Mouse (Mus musculus): Measurements from ENCODE around the gene Rsbn1. TPM values are rescaled to one million over a fixed set of nuclear protein-coding genes. Genes with fewer than 3 reads are reported as not detected.

The Rsbn1 gene
- polyA plus RNA-seq (2016; fragmentation: Nextera tagmentation; extraction: Ambion mirVana): 24.6 and 26.1 TPM in 2 replicates

- ATAC-seq (ENCODE audit: low FRiP score, low read depth): peak; percentile 99
- H3K9ac ChIP-seq (replicated peaks): peak within 1 kb of the TSS; percentile 94
- under 1% methylated on average over 55 of the region's 55 CpGs for WGBS
- peak within 1 kb of the TSS; percentile 78 for H3K4me2 ChIP-seq (replicated peaks)
- H3K36me3 ChIP-seq: no peaks in the 10 kb centered on the region
- no peaks in the 10 kb centered on the region for H3K9me3 ChIP-seq
- H3K4me1 ChIP-seq: peaks cover 13% of the 10 kb centered on the region
- H3K4me3 ChIP-seq: peak within 1 kb of the TSS; percentile 97
- no peaks in the 10 kb centered on the region for H3K27me3 ChIP-seq
- peak within 1 kb of the TSS; percentile 91 for H3K27ac ChIP-seq (replicated peaks)
These were observed at the start of gene Rsbn1 for GRCm38 (mm10) chr3:103914010-103914669. TSS of gene Rsbn1 (plus strand) at chr3:103914120.

- no peak overlapping the region for H3K4me2 ChIP-seq (replicated peaks)
- no peaks in the 10 kb centered on the region for H3K4me1 ChIP-seq
- H3K4me3 ChIP-seq: no peak overlapping the region
- H3K9ac ChIP-seq (replicated peaks): no peak overlapping the region
- no peaks in the 10 kb centered on the region for H3K27me3 ChIP-seq
- H3K36me3 ChIP-seq: no peaks in the 10 kb centered on the region
- H3K27ac ChIP-seq (replicated peaks): no peak overlapping the region
- 91% methylated on average over 6 of the region's 6 CpGs for WGBS
- ATAC-seq (ENCODE audit: low FRiP score, low read depth): no peak
- H3K9me3 ChIP-seq: no peaks in the 10 kb centered on the region
These were observed 49.7 kb upstream of the Rsbn1 start for GRCm38 (mm10) chr3:103864200-103864599.

GRCm38 (mm10) chr3:103867424-103867971 is 46.4 kb upstream of the Rsbn1 start:
- no peak for ATAC-seq (ENCODE audit: low FRiP score, low read depth)
- H3K36me3 ChIP-seq: no peaks in the 10 kb centered on the region
- no peaks in the 10 kb centered on the region for H3K27me3 ChIP-seq
- no peak overlapping the region for H3K4me3 ChIP-seq
- no peak overlapping the region for H3K4me2 ChIP-seq (replicated peaks)
- H3K27ac ChIP-seq (replicated peaks): no peak overlapping the region
- no peak overlapping the region for H3K9ac ChIP-seq (replicated peaks)
- H3K4me1 ChIP-seq: no peaks in the 10 kb centered on the region
- WGBS: 93% methylated on average over 5 of the region's 5 CpGs
- H3K9me3 ChIP-seq: no peaks in the 10 kb centered on the region

- Histone ChIP-seq H3K27ac (replicated peaks) (no peak overlapping the region), H3K4me1 (no peaks in the 10 kb centered on the region), H3K27me3 (no peaks in the 10 kb centered on the region), H3K9ac (replicated peaks) (no peak overlapping the region), H3K4me2 (replicated peaks) (no peak overlapping the region), H3K9me3 (no peaks in the 10 kb centered on the region), H3K36me3 (no peaks in the 10 kb centered on the region), H3K4me3 (no peak overlapping the region)
- WGBS: 92% methylated on average over 4 of the region's 4 CpGs
- no peak for ATAC-seq (ENCODE audit: low FRiP score, low read depth)
These were observed 45.9 kb upstream of the Rsbn1 start for GRCm38 (mm10) chr3:103868008-103868407.

GRCm38 (mm10) chr3:103872663-103873098 is 41.2 kb upstream of the Rsbn1 start:
- Histone ChIP-seq H3K4me1 (no peaks in the 10 kb centered on the region), H3K4me2 (replicated peaks) (no peak overlapping the region), H3K36me3 (no peaks in the 10 kb centered on the region), H3K27me3 (no peaks in the 10 kb centered on the region), H3K9me3 (no peaks in the 10 kb centered on the region), H3K9ac (replicated peaks) (no peak overlapping the region), H3K27ac (replicated peaks) (no peak overlapping the region), H3K4me3 (no peak overlapping the region)
- no peak for ATAC-seq (ENCODE audit: low FRiP score, low read depth)
- WGBS: 71% methylated on average over 3 of the region's 3 CpGs

GRCm38 (mm10) chr3:103874329-103874728 is 39.6 kb upstream of the Rsbn1 start:
- Histone ChIP-seq H3K9me3 (no peaks in the 10 kb centered on the region), H3K4me3 (no peak overlapping the region), H3K27ac (replicated peaks) (no peak overlapping the region), H3K4me2 (replicated peaks) (no peak overlapping the region), H3K4me1 (no peaks in the 10 kb centered on the region), H3K36me3 (no peaks in the 10 kb centered on the region), H3K27me3 (no peaks in the 10 kb centered on the region), H3K9ac (replicated peaks) (no peak overlapping the region)
- 74% methylated on average over 7 of the region's 7 CpGs for WGBS
- ATAC-seq (ENCODE audit: low FRiP score, low read depth): no peak

GRCm38 (mm10) chr3:103885946-103886345 is 28.0 kb upstream of the Rsbn1 start:
- Histone ChIP-seq H3K9ac (replicated peaks) (no peak overlapping the region), H3K36me3 (no peaks in the 10 kb centered on the region), H3K27ac (replicated peaks) (no peak overlapping the region), H3K4me3 (no peak overlapping the region), H3K27me3 (no peaks in the 10 kb centered on the region; the same call in 1 of the 2 replicates), H3K4me1 (no peaks in the 10 kb centered on the region), H3K9me3 (no peaks in the 10 kb centered on the region), H3K4me2 (replicated peaks) (no peak overlapping the region)
- ATAC-seq (ENCODE audit: low FRiP score, low read depth): no peak
- 84% methylated on average over 11 of the region's 11 CpGs for WGBS

GRCm38 (mm10) chr3:103887581-103887980 is 26.3 kb upstream of the Rsbn1 start:
- Histone ChIP-seq H3K27me3 (no peaks in the 10 kb centered on the region; the same call in 1 of the 2 replicates), H3K9ac (replicated peaks) (no peak overlapping the region), H3K27ac (replicated peaks) (no peak overlapping the region), H3K4me2 (replicated peaks) (no peak overlapping the region), H3K9me3 (no peaks in the 10 kb centered on the region), H3K4me1 (no peaks in the 10 kb centered on the region), H3K4me3 (no peak overlapping the region), H3K36me3 (no peaks in the 10 kb centered on the region)
- ATAC-seq (ENCODE audit: low FRiP score, low read depth): no peak
- 11% methylated on average over 2 of the region's 3 CpGs for WGBS

- ATAC-seq (ENCODE audit: low FRiP score, low read depth): no peak
- no peaks in the 10 kb centered on the region for H3K36me3 ChIP-seq
- H3K4me2 ChIP-seq (replicated peaks): no peak overlapping the region
- H3K4me1 ChIP-seq: no peaks in the 10 kb centered on the region
- H3K9me3 ChIP-seq: no peaks in the 10 kb centered on the region
- H3K27me3 ChIP-seq: no peaks in the 10 kb centered on the region; the same call in 1 of the 2 replicates
- no peak overlapping the region for H3K9ac ChIP-seq (replicated peaks)
- WGBS: 89% methylated on average over 3 of the region's 3 CpGs
- H3K4me3 ChIP-seq: no peak overlapping the region
- H3K27ac ChIP-seq (replicated peaks): no peak overlapping the region
These were observed 20.5 kb upstream of the Rsbn1 start for GRCm38 (mm10) chr3:103893374-103893773.

- Histone ChIP-seq H3K27ac (replicated peaks) (no peak overlapping the region), H3K27me3 (no peaks in the 10 kb centered on the region), H3K4me1 (no peaks in the 10 kb centered on the region), H3K4me3 (no peak overlapping the region), H3K4me2 (replicated peaks) (no peak overlapping the region), H3K9me3 (no peaks in the 10 kb centered on the region), H3K9ac (replicated peaks) (no peak overlapping the region), H3K36me3 (no peaks in the 10 kb centered on the region)
- ATAC-seq (ENCODE audit: low FRiP score, low read depth): no peak
- 93% methylated on average over 1 of the region's 1 CpGs for WGBS
These were observed 9.2 kb upstream of the Rsbn1 start for GRCm38 (mm10) chr3:103904705-103905104.

- 82% methylated on average over 5 of the region's 5 CpGs for WGBS
These were observed 6.4 kb upstream of the Rsbn1 start for GRCm38 (mm10) chr3:103907335-103908030.

GRCm38 (mm10) chr3:103908781-103909180 is 5.1 kb upstream of the Rsbn1 start:
- 63% methylated on average over 2 of the region's 2 CpGs for WGBS
- H3K9me3 ChIP-seq: no peaks in the 10 kb centered on the region
- H3K36me3 ChIP-seq: no peaks in the 10 kb centered on the region
- no peak for ATAC-seq (ENCODE audit: low FRiP score, low read depth)
- H3K4me1 ChIP-seq: no peaks in the 10 kb centered on the region
- no peak overlapping the region for H3K27ac ChIP-seq (replicated peaks)
- no peak overlapping the region for H3K4me3 ChIP-seq
- no peak overlapping the region for H3K4me2 ChIP-seq (replicated peaks)
- H3K9ac ChIP-seq (replicated peaks): no peak overlapping the region
- H3K27me3 ChIP-seq: no peaks in the 10 kb centered on the region

More at GRCm38 (mm10) chr3:103907335-103908030, 6.4 kb upstream of the Rsbn1 start:
- H3K4me2 ChIP-seq (replicated peaks): no peak overlapping the region
- no peak overlapping the region for H3K27ac ChIP-seq (replicated peaks)
- no peak for ATAC-seq (ENCODE audit: low FRiP score, low read depth)
- no peaks in the 10 kb centered on the region for H3K9me3 ChIP-seq
- no peak overlapping the region for H3K9ac ChIP-seq (replicated peaks)
- H3K4me3 ChIP-seq: no peak overlapping the region
- H3K27me3 ChIP-seq: no peaks in the 10 kb centered on the region
- no peaks in the 10 kb centered on the region for H3K36me3 ChIP-seq
- no peaks in the 10 kb centered on the region for H3K4me1 ChIP-seq
